Mouse (Mus musculus) kidney, postnatal 14 days (tissue): ENCODE measurements at regions not wholly inside any gene's neighbourhood (a gene's known extent, or its start where the extent isn't known, plus 50 kb on each side); places are given as distances from the start of the nearest gene placed in this dataset.

Source experiments
- DNase-seq: peaks from one replicate; pipeline ENCODE4 v3.0.0; 2022; ENCODE audit warnings: mixed read lengths

- DNase-seq: no peak
Observed at GRCm38 (mm10) chr4:30408525-30408924, 1555.4 kb upstream of the Map3k7 start.

DNA sequence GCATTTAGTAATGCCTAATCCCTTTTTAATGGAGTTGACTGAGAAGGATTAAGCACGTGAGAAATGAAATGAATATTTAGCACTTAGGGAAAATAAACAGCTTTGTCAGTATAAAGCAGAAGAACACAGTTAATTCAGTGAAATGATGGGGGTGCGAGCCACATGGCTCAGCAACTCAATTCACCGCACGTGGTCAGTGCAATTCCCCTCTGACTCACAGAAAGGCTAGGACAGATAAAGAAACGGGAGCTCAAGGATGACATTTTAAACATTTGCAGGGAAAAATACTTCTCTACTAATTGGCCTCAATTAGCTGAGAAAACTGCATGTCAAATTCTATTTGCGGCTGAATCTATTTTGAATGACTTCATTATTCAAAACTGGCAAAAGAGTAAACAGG, 1516.3 kb upstream of the Map3k7 start:
- DNase-seq: no peak

DNA sequence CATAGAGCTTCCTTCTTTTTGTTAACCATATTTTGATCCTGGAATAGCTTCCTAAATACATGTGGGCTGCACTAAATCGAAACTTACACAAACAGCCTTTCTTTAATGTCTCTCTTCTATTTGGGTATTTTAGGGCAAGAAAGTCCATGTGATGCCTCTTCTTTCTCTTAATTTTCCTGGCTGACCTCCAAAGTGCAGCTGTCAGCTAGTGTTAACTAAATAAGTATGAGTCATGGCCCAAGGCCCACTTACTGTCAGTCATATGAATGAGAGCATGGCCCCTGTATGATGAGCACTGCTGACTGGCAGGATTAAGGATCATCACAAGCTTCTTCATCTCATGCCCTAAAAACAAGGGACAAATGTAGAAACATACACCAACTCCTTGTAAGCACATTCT, 1513.5 kb upstream of the Map3k7 start:
- DNase-seq: peak; percentile 24

DNA sequence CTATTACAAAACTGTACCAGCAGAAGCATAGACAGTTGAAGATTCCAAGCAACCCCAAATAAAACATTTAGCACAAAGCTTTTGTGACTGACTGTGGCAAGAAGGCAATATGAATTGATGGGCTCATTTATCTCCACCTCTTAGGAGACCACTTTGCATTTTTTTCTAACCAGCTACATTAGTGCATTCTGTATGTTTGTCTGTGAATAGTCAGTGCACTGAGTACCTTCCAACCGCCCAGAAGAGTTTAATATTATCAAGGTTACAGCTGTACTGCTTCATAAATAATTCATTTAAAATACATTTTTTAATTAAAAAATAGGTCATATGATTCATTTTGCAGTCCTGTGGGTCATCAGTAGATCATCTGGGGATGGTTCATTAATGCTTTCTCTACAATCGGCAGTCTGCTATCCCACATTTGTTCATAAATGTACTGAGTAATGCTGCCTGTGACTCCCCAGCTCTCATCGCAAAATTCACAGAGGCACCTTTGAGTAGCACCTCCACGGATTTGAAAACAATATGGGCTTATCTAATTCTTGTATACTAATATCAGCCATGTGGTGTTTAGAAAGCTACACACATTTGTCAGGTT, 1496.5 kb upstream of the Map3k7 start:
- DNase-seq: no peak

- DNase-seq: no peak
Observed at GRCm38 (mm10) chr4:30476621-30477020, 1487.3 kb upstream of the Map3k7 start.

GRCm38 (mm10) chr4:30500067-30500670, 1463.7 kb upstream of the Map3k7 start:
- peak; percentile 3 for DNase-seq
